Mouse (Mus musculus) olfactory bulb, adult 2 months (tissue): ENCODE measurements around the gene Nt5c3b.

Source experiments
- CTCF ChIP-seq: fragments of 200-500 bp; IDR thresholded peaks from 2 replicates; pipeline ENCODE4 v1.5.1; 2012; ENCODE audit warnings: low read depth, mild to moderate bottlenecking, low read length, moderate library complexity; ENCODE audit not compliant: insufficient read depth
- POLR2A ChIP-seq: fragments of 200-500 bp; IDR thresholded peaks from 2 replicates; pipeline ENCODE4 v1.6.1; 2012; ENCODE audit warnings: mild to moderate bottlenecking, low read depth, low read length, moderate library complexity; ENCODE audit not compliant: insufficient read depth

DNA sequence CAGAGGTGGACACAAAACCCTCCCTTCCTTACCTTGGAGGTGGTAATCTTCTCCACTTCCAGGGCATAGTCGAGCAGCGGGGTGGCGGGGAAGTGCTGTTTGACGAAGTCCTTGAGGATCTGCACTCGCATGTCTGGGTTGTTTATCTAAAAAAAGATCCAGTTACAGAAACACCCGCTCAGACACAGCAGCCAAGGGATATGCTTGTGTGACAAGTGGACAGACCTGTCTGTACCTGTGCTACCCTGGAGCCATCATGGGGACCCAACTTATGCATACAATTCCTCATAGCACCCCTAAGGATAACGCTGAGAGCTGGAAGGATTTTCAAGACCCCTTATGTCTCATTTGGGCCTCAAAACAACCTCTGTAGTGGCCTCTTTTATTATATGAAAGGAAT lies 37.5 kb upstream of the Nt5c3b start:
- TF ChIP-seq POLR2A (no peak), CTCF (no peak)
